Mouse (Mus musculus): Measurements from ENCODE around the gene Cnpy3. TPM values are rescaled to one million over a fixed set of nuclear protein-coding genes. Genes with fewer than 3 reads are reported as not detected.

The Cnpy3 gene
- polyA plus RNA-seq, 1 experiment from 2014 or later, result 110 TPM

- no peak for TF ChIP-seq CTCF (IDR thresholded peaks at IDR 0.05)
- H3K27me3 ChIP-seq, result no peaks in the 10 kb centered on the region
- in situ Hi-C loops (cut with MboI; ENCODE audit: low pct_unique_long_range_greater_than_20kb), result loop anchor here (5.0 kb wide), 2 partner anchors 70 to 100 kb away; no protein-coding TSS in a partner anchor
- CTCF ChIA-PET, result interaction anchor here (0.7 to 1.1 kb wide), 3 partner anchors 104 to 109 kb away, joined by 3 to 4 read pairs (median 3); partner anchors contain the start of gene Tbcc
- DNase-seq (ENCODE audit: low read depth, low spot score) (no peak), ATAC-seq (no peak)
- POLR2A ChIA-PET, result interaction anchor here (0.7 to 1.7 kb wide), 3 partner anchors 82 to 523 kb away, joined by 3 to 9 read pairs (median 4); no protein-coding TSS in a partner anchor
Measured at GRCm38 (mm10) chr17:46781876-46782275, 29.9 kb upstream of the Cnpy3 start.

GRCm38 (mm10) chr17:46776087-46776486 lies 24.1 kb upstream of the Cnpy3 start:
- H3K27me3 ChIP-seq, result no peaks in the 10 kb centered on the region
- ATAC-seq (no peak), DNase-seq (ENCODE audit: low read depth, low spot score) (no peak)
- in situ Hi-C loops (cut with MboI; ENCODE audit: low pct_unique_long_range_greater_than_20kb), result no loop called here
- CTCF ChIA-PET, result no interaction called here
- no peak for TF ChIP-seq CTCF (IDR thresholded peaks at IDR 0.05)
- POLR2A ChIA-PET, result no interaction called here

- no peak for TF ChIP-seq CTCF (IDR thresholded peaks at IDR 0.05)
- H3K27me3 ChIP-seq, result no peaks in the 10 kb centered on the region
- ChIA-PET CTCF (no interaction called here), POLR2A (interaction anchor here (0.6 kb wide), 1 partner anchor 181 kb away, joined by 4 read pairs; no protein-coding TSS in a partner anchor)
- ATAC-seq (no peak), DNase-seq (ENCODE audit: low read depth, low spot score) (no peak)
- in situ Hi-C loops (cut with MboI; ENCODE audit: low pct_unique_long_range_greater_than_20kb), result no loop called here
Measured at GRCm38 (mm10) chr17:46775070-46775469, 23.1 kb upstream of the Cnpy3 start.

DNA sequence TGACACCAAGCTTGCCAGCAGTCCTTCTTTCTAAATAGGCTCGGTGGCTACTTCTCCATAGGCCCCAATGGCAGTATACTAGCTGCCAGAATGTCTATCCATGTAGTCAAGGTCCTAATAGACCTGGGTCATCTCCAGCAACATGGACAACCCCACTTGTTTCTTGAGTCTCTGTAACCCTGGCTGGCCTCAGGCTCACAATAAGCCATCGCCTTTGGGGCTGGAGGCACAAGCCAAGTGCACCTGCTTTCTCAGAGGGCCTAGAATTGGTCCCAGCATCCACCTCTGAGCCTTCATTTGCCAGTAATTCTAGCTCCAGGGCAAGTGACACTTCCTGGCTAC lies 22.1 kb upstream of the Cnpy3 start:
- DNase-seq (ENCODE audit: low read depth, low spot score) (no peak), ATAC-seq (no peak)
- CTCF ChIA-PET, result interaction anchor here (1.0 kb wide), 1 partner anchor 38 kb away, joined by 4 read pairs; no protein-coding TSS in a partner anchor
- no peak for TF ChIP-seq CTCF (IDR thresholded peaks at IDR 0.05)
- POLR2A ChIA-PET, result interaction anchor here (0.6 to 1.2 kb wide), 4 partner anchors 37 to 163 kb away, joined by 3 to 5 read pairs (median 4); partner anchors contain the start of genes Klhdc3 and Tbcc
- in situ Hi-C loops (cut with MboI; ENCODE audit: low pct_unique_long_range_greater_than_20kb), result no loop called here
- no peaks in the 10 kb centered on the region for H3K27me3 ChIP-seq

GRCm38 (mm10) chr17:46773278-46774130 lies 21.5 kb upstream of the Cnpy3 start:
- ATAC-seq, result no peak
- CTCF ChIA-PET, result interaction anchor here (1.0 to 1.3 kb wide), 2 partner anchors 37 to 39 kb away, joined by 3 to 4 read pairs; no protein-coding TSS in a partner anchor
- peak; percentile 61 for TF ChIP-seq CTCF (IDR thresholded peaks at IDR 0.05)
- H3K27me3 ChIP-seq, result no peaks in the 10 kb centered on the region
- no peak for DNase-seq (ENCODE audit: low read depth, low spot score)
- in situ Hi-C loops (cut with MboI; ENCODE audit: low pct_unique_long_range_greater_than_20kb), result no loop called here
- POLR2A ChIA-PET, result interaction anchor here (0.6 to 1.7 kb wide), 6 partner anchors 12 to 162 kb away, joined by 3 to 5 read pairs (median 4); partner anchors contain the start of genes Cnpy3, Klhdc3 and Tbcc

DNA sequence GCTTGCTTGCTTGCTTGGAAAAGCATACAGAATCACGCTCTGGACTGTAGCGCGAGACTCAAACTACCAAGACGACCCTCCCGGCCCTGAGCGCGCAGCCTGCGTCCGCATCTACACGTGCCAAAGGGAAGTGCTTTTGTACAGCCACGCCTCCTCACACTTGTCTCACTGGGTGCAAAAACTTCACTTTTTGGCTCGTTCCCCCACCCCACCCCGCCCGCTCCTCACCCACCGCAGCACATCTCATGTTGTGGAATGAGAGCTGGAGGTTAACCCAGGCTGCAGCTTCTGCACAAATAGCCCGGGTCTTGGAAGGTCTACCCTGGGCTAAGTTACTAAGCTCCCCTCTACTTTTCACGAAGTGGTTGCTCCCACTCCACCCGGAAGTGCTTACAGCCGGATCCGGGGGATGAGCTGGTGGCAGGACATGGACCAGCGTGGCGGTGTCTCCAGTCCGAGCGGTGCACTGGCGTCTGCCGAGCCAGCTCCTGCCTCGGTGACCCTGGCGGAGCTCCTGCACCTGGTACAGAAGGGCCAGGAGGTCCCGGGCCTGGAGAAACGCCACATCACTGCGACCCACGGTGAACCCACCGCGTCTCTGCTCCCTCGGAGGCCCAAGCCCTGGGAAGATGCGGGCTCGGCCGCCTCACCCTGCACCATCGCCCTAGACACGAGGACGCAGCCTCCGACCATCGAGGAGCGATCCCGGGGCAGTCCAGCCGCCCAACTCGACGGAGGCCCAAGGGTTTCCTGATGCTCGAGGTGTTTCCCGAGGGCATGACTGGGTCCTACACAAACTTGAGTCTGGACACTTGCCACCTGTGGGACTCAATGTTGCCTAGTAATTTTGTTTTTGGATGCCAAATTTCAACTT lies 20.6 kb upstream of the Cnpy3 start, which contains the start of gene 2310039H08Rik:
Gene 2310039H08Rik, plus strand, starts transcription at position 232 of the 874 bp plus-strand sequence.
- DNase-seq (ENCODE audit: low read depth, low spot score) (no peak), ATAC-seq (peak; percentile 67)
- TF ChIP-seq CTCF (IDR thresholded peaks at IDR 0.05), result no peak
- POLR2A ChIA-PET, result interaction anchor here (0.6 to 1.7 kb wide), 5 partner anchors 12 to 897 kb away, joined by 3 to 5 read pairs (median 3); partner anchors contain the start of genes Cnpy3 and Klhdc3
- no peaks in the 10 kb centered on the region for H3K27me3 ChIP-seq
- in situ Hi-C loops (cut with MboI; ENCODE audit: low pct_unique_long_range_greater_than_20kb), result no loop called here
- CTCF ChIA-PET, result interaction anchor here (0.9 to 1.3 kb wide), 2 partner anchors 40 to 66 kb away, joined by 3 read pairs; no protein-coding TSS in a partner anchor

DNA sequence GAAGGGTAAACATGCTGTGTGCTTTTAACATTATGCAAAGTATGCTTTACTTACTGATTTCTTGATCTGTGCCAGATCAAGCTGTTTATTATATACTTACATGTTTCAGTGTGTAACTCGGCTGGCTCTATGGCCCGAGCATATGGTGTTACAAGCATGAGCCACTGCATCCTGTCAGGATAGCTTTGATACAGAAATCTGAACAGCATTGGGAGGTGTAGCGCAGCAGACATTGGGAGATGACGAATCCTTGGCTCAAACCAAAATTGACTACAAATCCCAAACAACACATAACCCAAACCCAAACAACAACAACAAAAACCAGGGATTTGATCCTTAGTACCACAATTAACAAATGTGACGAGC lies 20.0 kb upstream of the Cnpy3 start:
- ChIA-PET POLR2A (interaction anchor here (0.6 to 1.7 kb wide), 4 partner anchors 12 to 897 kb away, joined by 3 to 5 read pairs (median 4); partner anchors contain the start of gene Cnpy3), CTCF (interaction anchor here (0.9 kb wide), 1 partner anchor 67 kb away, joined by 3 read pairs; no protein-coding TSS in a partner anchor)
- no peaks in the 10 kb centered on the region for H3K27me3 ChIP-seq
- in situ Hi-C loops (cut with MboI; ENCODE audit: low pct_unique_long_range_greater_than_20kb), result no loop called here
- no peak for TF ChIP-seq CTCF (IDR thresholded peaks at IDR 0.05)
- ATAC-seq, result no peak
- DNase-seq (ENCODE audit: low read depth, low spot score), result no peak

DNA sequence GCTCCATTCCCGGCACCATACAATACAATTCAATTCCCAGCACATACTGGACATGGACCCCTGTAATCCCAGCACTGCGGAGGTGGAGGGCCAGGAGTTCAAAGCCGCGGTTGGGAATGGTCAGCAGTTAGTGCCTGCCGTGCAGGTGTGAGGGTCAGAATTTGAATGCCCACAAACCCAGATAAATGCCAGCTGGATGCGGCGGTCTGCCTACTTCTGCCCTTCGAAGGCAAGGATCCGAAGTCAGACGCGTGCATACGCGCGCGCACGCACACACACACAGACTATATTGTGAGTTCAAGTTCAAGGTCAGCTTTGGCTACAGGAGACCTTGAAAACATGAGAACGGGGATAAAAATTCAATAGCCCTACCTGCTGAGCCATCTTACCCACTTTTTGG lies 19.6 kb upstream of the Cnpy3 start:
- in situ Hi-C loops (cut with MboI; ENCODE audit: low pct_unique_long_range_greater_than_20kb), result no loop called here
- no peaks in the 10 kb centered on the region for H3K27me3 ChIP-seq
- ATAC-seq (no peak), DNase-seq (ENCODE audit: low read depth, low spot score) (no peak)
- no peak for TF ChIP-seq CTCF (IDR thresholded peaks at IDR 0.05)
- POLR2A ChIA-PET, result interaction anchor here (0.6 to 1.7 kb wide), 4 partner anchors 15 to 896 kb away, joined by 3 to 5 read pairs (median 3); partner anchors contain the start of gene Cnpy3
- CTCF ChIA-PET, result interaction anchor here (0.9 kb wide), 1 partner anchor 67 kb away, joined by 3 read pairs; no protein-coding TSS in a partner anchor

GRCm38 (mm10) chr17:46771025-46771424 lies 19.0 kb upstream of the Cnpy3 start:
- ChIA-PET POLR2A (interaction anchor here (0.6 kb wide), 1 partner anchor 88 kb away, joined by 3 read pairs; no protein-coding TSS in a partner anchor), CTCF (no interaction called here)
- no peak for TF ChIP-seq CTCF (IDR thresholded peaks at IDR 0.05)
- DNase-seq (ENCODE audit: low read depth, low spot score) (no peak), ATAC-seq (no peak)
- in situ Hi-C loops (cut with MboI; ENCODE audit: low pct_unique_long_range_greater_than_20kb), result no loop called here
- no peaks in the 10 kb centered on the region for H3K27me3 ChIP-seq

GRCm38 (mm10) chr17:46770546-46770945 lies 18.5 kb upstream of the Cnpy3 start:
- no peak for TF ChIP-seq CTCF (IDR thresholded peaks at IDR 0.05)
- ChIA-PET POLR2A (no interaction called here), CTCF (no interaction called here)
- in situ Hi-C loops (cut with MboI; ENCODE audit: low pct_unique_long_range_greater_than_20kb), result no loop called here
- no peak for DNase-seq (ENCODE audit: low read depth, low spot score)
- no peaks in the 10 kb centered on the region for H3K27me3 ChIP-seq
- ATAC-seq, result no peak

Measured in Patski (cell line).